Mouse (Mus musculus): ENCODE measurements around the gene Gm21969.

GRCm38 (mm10) chr4:139584704-139585103 lies 18.3 kb upstream of the Gm21969 start:
- TF ChIP-seq CTCF (conservative IDR thresholded peaks at IDR 0.05; ENCODE audit: low read length) (no peak), NANOG (IDR thresholded peaks at IDR 0.05; ENCODE audit: borderline replicate concordance, low read length) (no peak), POU5F1 (IDR thresholded peaks at IDR 0.05; ENCODE audit: borderline replicate concordance, low read length) (no peak)

Measured in E14TG2a.4 (cell line).